Mouse (Mus musculus) neural tube, embryonic 11.5 days (tissue): ENCODE measurements at regions not wholly inside any gene's neighbourhood (a gene's known extent, or its start where the extent isn't known, plus 50 kb on each side); places are given as distances from the start of the nearest gene placed in this dataset.

Experiments used
- ATAC-seq: fragments of 200-750 bp; cut with Nextera tagmentation; 2 replicates; pipeline ENCODE4 v1.8.0; 2017; ENCODE audit warnings: moderate number of reproducible peaks, mild to moderate bottlenecking, moderate TSS enrichment, moderate library complexity; ENCODE audit not compliant: insufficient read depth, low FRiP score, low TSS enrichment
- DNase-seq: peaks from one replicate; pipeline ENCODE4 v3.0.0-alpha.2; 2015; ENCODE audit warnings: low spot score
- H3K27ac ChIP-seq: fragments of 300-500 bp; sonication (generic); 2 replicates; pipeline ENCODE4 v1.5.1; 2014; ENCODE audit warnings: low read depth, mild to moderate bottlenecking, low read length
- H3K27me3 ChIP-seq: fragments of 300-500 bp; sonication (generic); 2 replicates; pipeline ENCODE4 v1.6.1; 2014; ENCODE audit warnings: mild to moderate bottlenecking, low read length, mixed read lengths; ENCODE audit not compliant: control insufficient read depth, insufficient read depth
- H3K36me3 ChIP-seq: fragments of 300-500 bp; sonication (generic); 2 replicates; pipeline ENCODE4 v1.6.1; 2014; ENCODE audit warnings: mild to moderate bottlenecking, low read length, moderate library complexity, mixed read lengths; ENCODE audit not compliant: control insufficient read depth, insufficient read depth
- H3K4me1 ChIP-seq: fragments of 300-500 bp; sonication (generic); 2 replicates; pipeline ENCODE4 v1.6.1; 2014; ENCODE audit warnings: low read length, mixed read lengths; ENCODE audit not compliant: control insufficient read depth, insufficient read depth
- H3K4me2 ChIP-seq: fragments of 300-500 bp; sonication (generic); 2 replicates; pipeline ENCODE4 v1.6.1; 2014; ENCODE audit warnings: low read depth, mild to moderate bottlenecking, moderate library complexity
- H3K4me3 ChIP-seq: fragments of 300-500 bp; sonication (generic); 2 replicates; pipeline ENCODE4 v1.5.1; 2014; ENCODE audit warnings: low read depth, low read length
- H3K9ac ChIP-seq: fragments of 300-500 bp; sonication (generic); 2 replicates; pipeline ENCODE4 v1.6.1; 2014; ENCODE audit warnings: mild to moderate bottlenecking, low read length
- H3K9me3 ChIP-seq: fragments of 300-500 bp; sonication (generic); 2 replicates; pipeline ENCODE4 v1.6.1; 2016; ENCODE audit warnings: low read length; ENCODE audit not compliant: control insufficient read depth
- WGBS: fragments of 180-500 bp; shearing (Covaris S2); extraction: QIAGEN DNeasy Blood & Tissue Kit; methylation state at CpG from one replicate; pipeline ENCODE4 v1.1.7; 2014; 5-methylcytosine and 5-hydroxymethylcytosine counted together

- H3K27me3 ChIP-seq = no peaks in the 10 kb centered on the region
- H3K4me3 ChIP-seq = no peak overlapping the region
- no peak overlapping the region for H3K9ac ChIP-seq
- ATAC-seq (no peak), DNase-seq (no peak)
- H3K27ac ChIP-seq = no peak overlapping the region
- 82% methylated on average over 3 of the region's 3 CpGs for WGBS
- H3K4me2 ChIP-seq = no peak overlapping the region
- H3K36me3 ChIP-seq = no peaks in the 10 kb centered on the region
- H3K4me1 ChIP-seq = no peaks in the 10 kb centered on the region
- H3K9me3 ChIP-seq = no peaks in the 10 kb centered on the region
Measured at GRCm38 (mm10) chr2:50964062-50964461, 184.8 kb downstream of the Rnd3 start.

- H3K9me3 ChIP-seq = no peaks in the 10 kb centered on the region
- H3K4me2 ChIP-seq = no peak overlapping the region
- no peak overlapping the region for H3K4me3 ChIP-seq
- H3K27ac ChIP-seq = no peak overlapping the region
- no peaks in the 10 kb centered on the region for H3K27me3 ChIP-seq
- ATAC-seq = no peak
- DNase-seq = no peak
- H3K36me3 ChIP-seq = no peaks in the 10 kb centered on the region
- 59% methylated on average over 4 of the region's 4 CpGs for WGBS
- H3K9ac ChIP-seq = no peak overlapping the region
- no peaks in the 10 kb centered on the region for H3K4me1 ChIP-seq
Measured at GRCm38 (mm10) chr2:50961049-50961448, 187.9 kb downstream of the Rnd3 start.

- 95% methylated on average over 9 of the region's 9 CpGs for WGBS
- Histone ChIP-seq H3K27me3 (no peaks in the 10 kb centered on the region), H3K4me2 (no peak overlapping the region), H3K9me3 (no peaks in the 10 kb centered on the region), H3K4me1 (no peaks in the 10 kb centered on the region), H3K9ac (no peak overlapping the region), H3K27ac (no peak overlapping the region), H3K4me3 (no peak overlapping the region), H3K36me3 (no peaks in the 10 kb centered on the region)
- no peak for ATAC-seq
- DNase-seq = no peak
Measured at GRCm38 (mm10) chr2:50959323-50959722, 189.6 kb downstream of the Rnd3 start.

- ATAC-seq (no peak), DNase-seq (no peak)
- Histone ChIP-seq H3K9ac (no peak overlapping the region), H3K36me3 (no peaks in the 10 kb centered on the region), H3K4me1 (no peaks in the 10 kb centered on the region), H3K27ac (no peak overlapping the region), H3K27me3 (no peaks in the 10 kb centered on the region), H3K9me3 (no peaks in the 10 kb centered on the region), H3K4me2 (no peak overlapping the region), H3K4me3 (no peak overlapping the region)
- 69% methylated on average over 6 of the region's 6 CpGs for WGBS
Measured at GRCm38 (mm10) chr2:50954361-50955066, 194.4 kb downstream of the Rnd3 start.

- WGBS = 94% methylated on average over 3 of the region's 3 CpGs
- Histone ChIP-seq H3K36me3 (no peaks in the 10 kb centered on the region), H3K9me3 (no peaks in the 10 kb centered on the region), H3K4me2 (no peak overlapping the region), H3K27ac (no peak overlapping the region), H3K9ac (no peak overlapping the region), H3K27me3 (no peaks in the 10 kb centered on the region), H3K4me1 (no peaks in the 10 kb centered on the region), H3K4me3 (no peak overlapping the region)
- DNase-seq (no peak), ATAC-seq (no peak)
Measured at GRCm38 (mm10) chr2:50951027-50951426, 197.9 kb downstream of the Rnd3 start.

GRCm38 (mm10) chr2:50949717-50950116 is 199.2 kb downstream of the Rnd3 start:
- Histone ChIP-seq H3K4me1 (no peaks in the 10 kb centered on the region), H3K27me3 (no peaks in the 10 kb centered on the region), H3K27ac (no peak overlapping the region), H3K9me3 (no peaks in the 10 kb centered on the region), H3K36me3 (no peaks in the 10 kb centered on the region), H3K4me3 (no peak overlapping the region), H3K4me2 (no peak overlapping the region), H3K9ac (no peak overlapping the region)
- WGBS = 84% methylated on average over 4 of the region's 4 CpGs
- DNase-seq (no peak), ATAC-seq (no peak)

- Histone ChIP-seq H3K27ac (no peak overlapping the region), H3K4me1 (no peaks in the 10 kb centered on the region), H3K27me3 (no peaks in the 10 kb centered on the region), H3K4me3 (no peak overlapping the region), H3K36me3 (no peaks in the 10 kb centered on the region), H3K9ac (no peak overlapping the region), H3K4me2 (no peak overlapping the region), H3K9me3 (no peaks in the 10 kb centered on the region)
- no peak for ATAC-seq
- no peak for DNase-seq
- 83% methylated on average over 4 of the region's 4 CpGs for WGBS
Measured at GRCm38 (mm10) chr2:50945526-50945925, 203.4 kb downstream of the Rnd3 start.

GRCm38 (mm10) chr2:50943180-50943579 is 205.7 kb downstream of the Rnd3 start:
- WGBS = 83% methylated on average over 15 of the region's 15 CpGs
- Histone ChIP-seq H3K27me3 (no peaks in the 10 kb centered on the region), H3K4me2 (no peak overlapping the region), H3K9me3 (no peaks in the 10 kb centered on the region), H3K4me1 (no peaks in the 10 kb centered on the region), H3K9ac (no peak overlapping the region), H3K4me3 (no peak overlapping the region), H3K36me3 (no peaks in the 10 kb centered on the region), H3K27ac (no peak overlapping the region)
- DNase-seq (no peak), ATAC-seq (no peak)

GRCm38 (mm10) chr2:50942741-50943140 is 206.2 kb downstream of the Rnd3 start:
- Histone ChIP-seq H3K36me3 (no peaks in the 10 kb centered on the region), H3K4me3 (no peak overlapping the region), H3K27me3 (no peaks in the 10 kb centered on the region), H3K4me1 (no peaks in the 10 kb centered on the region), H3K9me3 (no peaks in the 10 kb centered on the region), H3K27ac (no peak overlapping the region), H3K9ac (no peak overlapping the region), H3K4me2 (no peak overlapping the region)
- WGBS = 82% methylated on average over 11 of the region's 11 CpGs
- ATAC-seq (no peak), DNase-seq (no peak)
